Comparison of ENCODE assay signal across 11 mouse cellular contexts in the genomic region with DNA sequence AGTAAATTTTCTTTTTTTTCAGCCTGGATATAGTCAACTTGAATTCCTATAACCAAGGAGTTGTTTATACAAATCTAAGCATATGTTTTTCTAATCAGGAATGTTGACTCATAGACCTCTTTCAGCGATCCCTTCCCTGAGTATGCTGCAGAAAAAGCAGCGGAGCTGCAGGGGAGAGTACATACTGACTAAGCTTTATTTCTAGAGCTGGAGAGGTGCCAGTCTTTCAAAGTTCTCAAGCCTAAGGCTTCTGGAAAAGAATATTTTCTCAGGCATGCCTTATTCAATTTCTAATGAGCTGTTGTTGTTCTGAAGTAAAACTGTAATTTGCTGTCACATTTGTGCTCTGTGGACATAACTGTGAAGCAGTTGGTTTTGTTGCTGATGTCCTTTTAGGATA.
DNase-seq lines count a peak whose midpoint lies in the region; ATAC-seq and TF ChIP-seq lines count a peak whose summit lies in the region.
"Had no signal": no experiment of that assay in that cellular context is flagged by ENCODE, and none has a peak within 500 bp of the region (broad histone marks: within the 10 kb centered on the region; RNA-seq: fewer than 3 reads in every experiment).

No protein-coding gene starts in this region.

- H3K4me3 ChIP-seq in forebrain, embryonic 13.5 days: no peak overlapping the region
- no peak overlapping the region for H3K4me3 ChIP-seq in forebrain, embryonic 10.5 days
- no peak overlapping the region for H3K4me3 ChIP-seq in left cerebral cortex, adult 2 months
- H3K4me3 ChIP-seq: liver, embryonic 13.5 days had no signal

- peaks cover 1% of the 10 kb centered on the region; the same call in 1 of the 2 replicates for H3K9me3 ChIP-seq in forebrain, embryonic 13.5 days (replicated peaks)
- peaks cover 13% of the 10 kb centered on the region; the same call in 1 of the 2 replicates for H3K9me3 ChIP-seq in forebrain, embryonic 10.5 days

- no peak overlapping the region for H3K4me2 ChIP-seq in forebrain, embryonic 13.5 days
- H3K4me2 ChIP-seq: liver, embryonic 13.5 days had no signal

- DNase-seq in forebrain, embryonic 10.5 days (ENCODE audit: extremely low spot score, low spot score): no peak
- DNase-seq in left cerebral cortex, adult 2 months (ENCODE audit: extremely low spot score in 1 of 2, low spot score in 2 of 2): no peak
- DNase-seq in left cerebral cortex, adult 11 months (ENCODE audit: low spot score): no peak
- peak; percentile 95 for DNase-seq in NIH3T3 (ENCODE audit: low read depth)
- DNase-seq in kidney, adult 9 months: peak; percentile 87
- DNase-seq in c-Kit-positive CD71-positive TER-119-positive erythroid progenitor cells, embryonic 14.5 days (ENCODE audit: low spot score): no peak
- DNase-seq in cerebellum, adult 11-12 months: no peak
- DNase-seq: liver, embryonic 13.5 days; thymus, postnatal 14 days had no signal

- 12% methylated on average over 2 of the region's 2 CpGs for WGBS in forebrain, embryonic 13.5 days
- WGBS in forebrain, embryonic 10.5 days: 86% methylated on average over 2 of the region's 2 CpGs

- ATAC-seq in forebrain, embryonic 13.5 days: peak; percentile 46; the same call in 1 of the 2 replicates
- ATAC-seq: activated CD4-positive, CD25-positive, alpha-beta regulatory T cell, adult 4 months had no signal

- H3K27me3 ChIP-seq in forebrain, embryonic 13.5 days: no peaks in the 10 kb centered on the region
- H3K27me3 ChIP-seq in forebrain, embryonic 10.5 days (ENCODE audit: poor library complexity, severe bottlenecking): no peaks in the 10 kb centered on the region
- H3K27me3 ChIP-seq: liver, embryonic 13.5 days had no signal

- H3K4me1 ChIP-seq in forebrain, embryonic 13.5 days: peaks cover 33% of the 10 kb centered on the region
- peaks cover 20% of the 10 kb centered on the region for H3K4me1 ChIP-seq in forebrain, embryonic 10.5 days
- H3K4me1 ChIP-seq: liver, embryonic 13.5 days had no signal

- TF ChIP-seq CTCF in left cerebral cortex, adult 2 months (IDR thresholded peaks at IDR 0.05): no peak

- H3K36me3 ChIP-seq in forebrain, embryonic 13.5 days (ENCODE audit: poor library complexity, severe bottlenecking): no peaks in the 10 kb centered on the region
- H3K36me3 ChIP-seq in forebrain, embryonic 10.5 days (replicated peaks): peaks cover 14% of the 10 kb centered on the region
- H3K36me3 ChIP-seq: liver, embryonic 13.5 days had no signal

- H3K27ac ChIP-seq in forebrain, embryonic 13.5 days: no peak overlapping the region
- H3K27ac ChIP-seq in forebrain, embryonic 10.5 days: no peak overlapping the region
- peak overlapping the region; percentile 63 for H3K27ac ChIP-seq in left cerebral cortex, adult 2 months
- H3K27ac ChIP-seq: liver, embryonic 13.5 days had no signal

- intact Hi-C loops in left cerebral cortex, adult 2 months (cut with DNase I): no loop called here

- no peak overlapping the region for H3K9ac ChIP-seq in forebrain, embryonic 13.5 days
- H3K9ac ChIP-seq: liver, embryonic 13.5 days had no signal

Comparison
In these comparisons a context has a peak if more than half of its experiments do, and no peak if none do; other contexts are left out.
1. DNase-seq: peak in NIH3T3 (single experiment) and kidney, adult 9 months (single experiment); none in forebrain, embryonic 10.5 days (single experiment), left cerebral cortex, adult 2 months (0 of 2), left cerebral cortex, adult 11 months (single experiment), c-Kit-positive CD71-positive TER-119-positive erythroid progenitor cells, embryonic 14.5 days (single experiment) and cerebellum, adult 11-12 months (single experiment).